17 mouse cellular contexts compared by ENCODE assay signal in the genomic region with DNA sequence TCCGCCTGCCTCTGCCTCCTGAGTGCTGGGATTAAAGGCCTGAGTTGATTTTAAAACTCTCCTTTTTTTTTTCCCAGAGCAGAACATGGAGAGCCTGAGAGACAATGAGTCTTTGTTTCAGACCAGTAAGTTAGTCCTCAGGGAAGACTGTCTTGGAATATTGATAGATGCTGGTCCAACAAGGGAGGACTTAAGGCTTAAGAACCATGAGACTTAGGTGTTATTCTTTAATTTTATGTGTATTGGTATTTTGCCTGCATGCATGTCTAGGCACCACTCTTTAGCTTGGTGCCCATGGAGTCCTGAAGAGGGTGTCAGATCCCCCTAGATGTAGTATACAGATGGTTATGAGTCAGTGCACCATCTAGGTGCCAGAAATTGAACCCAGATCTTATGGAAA.
DNase-seq lines count a peak whose midpoint lies in the region; ATAC-seq lines count a peak whose summit lies in the region.
"Had no signal": no experiment of that assay in that cellular context is flagged by ENCODE, and none has a peak within 500 bp of the region (broad histone marks: within the 10 kb centered on the region; RNA-seq: fewer than 3 reads in every experiment).

No protein-coding gene starts in this region.

- no peak for ATAC-seq in activated CD4-positive, CD25-positive, alpha-beta regulatory T cell, adult 4 months
- ATAC-seq: CD4-positive, CD25-positive, alpha-beta regulatory T cell, adult 4 months; Patski had no signal

- peak; percentile 73 for DNase-seq in fat pad, adult 2 months (ENCODE audit: extremely low read depth, low read depth, low spot score)
- DNase-seq in gonadal fat pad, adult 2 months (ENCODE audit: low read depth) = peak; percentile 52
- DNase-seq in adrenal gland, adult 8-10 months = no peak
- DNase-seq: adrenal gland, adult 2 months; adrenal gland, postnatal 10 days; adrenal gland, postnatal 14 days; adrenal gland, postnatal 25 days; adrenal gland, postnatal 36 days; B cell, adult 2 months; cerebellum, adult 11 months; cerebellum, adult 11-12 months; cerebellum, adult 18-20 months; cerebellum, adult 2 months; cerebellum, adult 8-10 months had no signal
